Mouse (Mus musculus): Measurements from ENCODE around the gene Ube2q2. TPM values are rescaled to one million over a fixed set of nuclear protein-coding genes. Genes with fewer than 3 reads are reported as not detected.

Gene Ube2q2
- 52.2 TPM for polyA plus RNA-seq (2017; shearing (Covaris generic))

GRCm38 (mm10) chr9:55148854-55149498, at the start of gene Ube2q2:
Ube2q2 (plus strand) TSS chr9:55148854.

GRCm38 (mm10) chr9:55208790-55209481, 60.3 kb downstream of the Ube2q2 start, which contains the start of gene Fbxo22:
Fbxo22 (plus strand) TSS chr9:55208925.

Other genes starting within 250 kb of the Ube2q2 start
- 0.61 TPM for gene Hykk, start 231.6 kb upstream of the Ube2q2 start, polyA plus RNA-seq (2017; shearing (Covaris generic))
- 118 TPM for gene Psma4, start 198.1 kb upstream of the Ube2q2 start, polyA plus RNA-seq (2017; shearing (Covaris generic))
- 0.97 TPM for gene AY074887, start 197.9 kb upstream of the Ube2q2 start, polyA plus RNA-seq (2017; shearing (Covaris generic))
- gene Chrna5, start 168.0 kb upstream of the Ube2q2 start, polyA plus RNA-seq (2017; shearing (Covaris generic)), result 0.19 TPM
- gene Chrna3, start 122.3 kb upstream of the Ube2q2 start, polyA plus RNA-seq (2017; shearing (Covaris generic)), result not detected
- gene Chrnb4, start 100.1 kb upstream of the Ube2q2 start, polyA plus RNA-seq (2017; shearing (Covaris generic)), result not detected
- 22.6 TPM for gene Fbxo22, start 60.1 kb downstream of the Ube2q2 start, polyA plus RNA-seq (2017; shearing (Covaris generic))
- gene Nrg4, start 178.0 kb downstream of the Ube2q2 start, polyA plus RNA-seq (2017; shearing (Covaris generic)), result 0.78 TPM
- not detected for gene Tmem266, start 178.1 kb downstream of the Ube2q2 start, polyA plus RNA-seq (2017; shearing (Covaris generic))